Mouse (Mus musculus) hindbrain, embryonic 14.5 days (tissue): Measurements from ENCODE around the gene Wfdc10. TPM values are rescaled to one million over a fixed set of nuclear protein-coding genes. Genes with fewer than 3 reads are reported as not detected.

Source experiments
- polyA plus RNA-seq: library from polyadenylated mRNA; unstranded; fragments of >200 nt; fragmentation: Nextera tagmentation; extraction: Ambion mirVana; gene quantifications from 2 replicates; pipeline ENCODE4 v1.2.1, GENCODE M21; 2014

Wfdc10 gene
- polyA plus RNA-seq, 1 experiment from 2014 or later, result not detected

Other genes starting within 250 kb of the Wfdc10 start
- 6.8 and 9.3 TPM in 2 replicates for gene Sdc4, start 212.2 kb upstream of the Wfdc10 start, polyA plus RNA-seq
- gene Sys1, start 199.1 kb upstream of the Wfdc10 start, polyA plus RNA-seq, result 87.1 and 92.6 TPM in 2 replicates
- gene Gm20458, start 195.1 kb upstream of the Wfdc10 start, polyA plus RNA-seq, result 8.6 and 10.0 TPM in 2 replicates
- gene Trp53tg5, start 182.3 kb upstream of the Wfdc10 start, polyA plus RNA-seq, result 0.28 TPM in 1 of 2 replicates, not detected in the other
- 13.8 and 14.4 TPM in 2 replicates for gene Dbndd2, start 169.9 kb upstream of the Wfdc10 start, polyA plus RNA-seq
- gene Pigt, start 158.5 kb upstream of the Wfdc10 start, polyA plus RNA-seq, result 109 and 110 TPM in 2 replicates
- gene Wfdc2, start 93.6 kb upstream of the Wfdc10 start, polyA plus RNA-seq, result 2.4 and 4.0 TPM in 2 replicates
- not detected in 2 replicates for gene Spint3, start 82.6 kb upstream of the Wfdc10 start, polyA plus RNA-seq
- 0.25 TPM in 1 of 2 replicates, not detected in the other for gene Wfdc6a, start 70.6 kb upstream of the Wfdc10 start, polyA plus RNA-seq
- gene Eppin, start 62.5 kb upstream of the Wfdc10 start, polyA plus RNA-seq, result not detected in 2 replicates
- gene Wfdc6b, start 42.5 kb upstream of the Wfdc10 start, polyA plus RNA-seq, result not detected in 2 replicates
- not detected in 2 replicates for gene Wfdc8, start 42.4 kb upstream of the Wfdc10 start, polyA plus RNA-seq
- gene Wfdc16, start 17.2 kb upstream of the Wfdc10 start, polyA plus RNA-seq, result not detected in 2 replicates
- gene Wfdc9, start 537 bp downstream of the Wfdc10 start, polyA plus RNA-seq, result not detected in 2 replicates
- gene Wfdc11, start 18.0 kb downstream of the Wfdc10 start, polyA plus RNA-seq, result not detected in 2 replicates
- gene Wfdc13, start 29.1 kb downstream of the Wfdc10 start, polyA plus RNA-seq, result 0.26 TPM in 1 of 2 replicates, not detected in the other
- not detected in 2 replicates for gene Spint4, start 42.5 kb downstream of the Wfdc10 start, polyA plus RNA-seq
- gene Spint5, start 59.3 kb downstream of the Wfdc10 start, polyA plus RNA-seq, result not detected in 2 replicates
- gene Wfdc3, start 89.9 kb downstream of the Wfdc10 start, polyA plus RNA-seq, result 0.78 and 1.4 TPM in 2 replicates
- gene Dnttip1, start 89.9 kb downstream of the Wfdc10 start, polyA plus RNA-seq, result 46.6 and 50.3 TPM in 2 replicates
- 59.4 and 67.9 TPM in 2 replicates for gene Ube2c, start 113.9 kb downstream of the Wfdc10 start, polyA plus RNA-seq
- gene Tnnc2, start 123.9 kb downstream of the Wfdc10 start, polyA plus RNA-seq, result 0.39 TPM in 1 of 2 replicates, not detected in the other
- gene Snx21, start 129.8 kb downstream of the Wfdc10 start, polyA plus RNA-seq, result 33.3 and 40.8 TPM in 2 replicates
- 18.3 and 20.8 TPM in 2 replicates for gene Acot8, start 148.8 kb downstream of the Wfdc10 start, polyA plus RNA-seq
- gene Zswim3, start 149.1 kb downstream of the Wfdc10 start, polyA plus RNA-seq, result 16.4 and 17.0 TPM in 2 replicates
- gene Zswim1, start 166.6 kb downstream of the Wfdc10 start, polyA plus RNA-seq, result 25.7 and 26.7 TPM in 2 replicates
- gene Spata25, start 172.5 kb downstream of the Wfdc10 start, polyA plus RNA-seq, result not detected in 2 replicates
- 85.9 and 89.6 TPM in 2 replicates for gene Ctsa, start 176.8 kb downstream of the Wfdc10 start, polyA plus RNA-seq
- 5.8 and 7.9 TPM in 2 replicates for gene Neurl2, start 177.4 kb downstream of the Wfdc10 start, polyA plus RNA-seq
- gene Pltp, start 201.7 kb downstream of the Wfdc10 start, polyA plus RNA-seq, result 148 and 167 TPM in 2 replicates
- gene Pcif1, start 223.3 kb downstream of the Wfdc10 start, polyA plus RNA-seq, result 72.9 and 74.7 TPM in 2 replicates